Mouse (Mus musculus) ZHBTc4 (cell line): ENCODE results near the gene Gm10203.
"Not testable (repeated sequence)": the region's sequence is repeated elsewhere in the genome, so short reads cannot be mapped to it uniquely, and the experiment has no call there.

ENCODE experiments used
- DNase-seq: peaks from one replicate; pipeline ENCODE4 v3.0.0-alpha.2; 2011; ENCODE audit warnings: low read depth, low spot score

The Gm10203 gene

DNA sequence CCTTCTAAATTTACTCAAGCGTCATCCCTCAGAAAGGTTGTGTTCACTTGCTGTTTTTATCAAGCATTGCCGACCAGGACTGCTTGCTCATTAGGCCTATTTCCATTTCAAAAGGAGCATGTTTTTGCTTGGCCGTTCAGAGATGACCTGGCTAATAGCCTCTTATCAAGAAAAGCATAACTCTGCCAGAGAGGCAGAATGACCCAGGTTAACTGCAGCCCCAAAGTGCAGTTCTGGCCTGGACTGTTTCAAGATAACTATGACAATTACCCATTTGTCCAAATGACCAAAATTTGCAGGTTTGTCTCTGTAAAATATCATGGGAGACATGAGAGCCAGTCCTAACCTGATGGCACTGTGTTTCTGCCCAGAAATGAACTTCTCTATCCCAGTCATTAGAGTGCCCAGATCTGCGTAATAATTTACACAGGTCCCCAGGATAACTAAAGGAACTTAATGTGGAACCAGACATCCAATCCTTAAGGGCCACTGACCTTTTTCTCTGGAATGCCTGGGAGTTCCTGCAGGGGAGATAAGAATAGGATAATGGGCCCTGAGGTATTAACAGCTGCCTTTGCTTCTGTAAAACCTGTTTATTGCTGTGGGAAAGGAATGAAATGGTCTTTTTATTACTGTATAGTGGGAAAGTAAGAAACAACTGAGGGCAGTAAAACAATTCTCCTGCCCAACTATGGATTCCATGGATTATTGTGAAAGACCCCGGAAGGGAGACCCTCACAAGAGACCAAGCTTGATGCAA is 4.6 kb downstream of the Gm10203 start:
- no peak for DNase-seq

GRCm38 (mm10) chr6:149135631-149136030 is 5.7 kb downstream of the Gm10203 start:
- no peak for DNase-seq

DNA sequence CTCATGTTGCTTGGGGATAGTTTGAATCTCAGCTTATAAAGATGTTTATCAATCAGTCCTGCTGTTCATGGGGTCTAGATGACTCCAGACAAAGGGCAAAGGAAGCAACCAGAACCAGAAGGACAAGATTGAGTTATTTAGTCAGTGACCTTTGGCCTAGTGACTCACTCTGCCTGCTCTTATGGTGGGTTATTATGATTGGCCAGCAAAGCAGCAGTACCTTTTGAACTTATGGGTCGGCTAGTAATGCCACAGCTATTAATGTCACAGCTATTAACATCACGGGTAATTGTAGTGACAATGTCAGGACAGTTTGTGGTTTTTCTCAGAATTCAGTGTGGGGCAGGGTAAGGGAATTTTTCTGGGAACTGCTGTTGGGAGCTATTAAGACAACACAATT is 8.0 kb downstream of the Gm10203 start:
- no peak for DNase-seq

DNA sequence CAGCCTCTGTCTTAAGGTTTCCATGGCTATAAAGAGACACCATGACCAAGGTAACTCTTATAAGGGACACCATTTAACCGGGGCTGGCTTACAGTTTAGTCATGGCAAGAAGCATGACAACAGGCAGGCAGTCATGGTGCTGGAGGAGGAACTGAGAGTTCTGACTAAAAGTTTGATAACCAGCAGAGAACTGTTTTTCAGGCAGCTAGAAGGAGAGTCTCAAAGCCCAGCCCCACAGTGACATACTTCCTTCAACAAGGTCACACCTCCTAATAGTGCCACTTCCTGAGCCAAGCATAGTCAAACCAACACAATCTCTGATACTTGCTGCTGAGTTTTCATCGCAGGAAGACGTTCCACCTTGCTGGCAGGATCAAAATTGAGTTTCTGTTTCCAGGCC is 9.0 kb downstream of the Gm10203 start:
- no peak for DNase-seq

DNA sequence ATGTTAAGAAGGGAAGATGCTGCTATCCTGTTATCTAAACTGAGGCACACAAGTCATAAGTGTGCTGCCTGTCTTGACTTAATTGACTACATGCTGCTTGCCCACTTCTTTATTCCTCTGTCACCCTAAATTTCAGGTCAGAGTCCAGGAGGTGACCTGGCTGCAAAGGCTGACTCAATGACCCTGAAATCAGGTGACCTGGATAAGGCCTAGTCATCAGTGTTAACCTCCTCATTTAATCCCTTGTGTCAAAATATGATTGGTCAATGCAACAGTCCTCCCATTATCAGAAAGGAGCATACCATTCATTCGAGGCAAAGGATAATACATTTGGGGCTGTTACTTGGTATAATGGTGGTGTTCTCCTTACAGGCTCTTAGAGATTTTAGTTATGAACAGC is 9.5 kb downstream of the Gm10203 start, which contains the start of gene Etfbkmt:
Gene Etfbkmt, plus strand, starts transcription at position 379 of the 400 bp plus-strand sequence.
- DNase-seq: no peak

DNA sequence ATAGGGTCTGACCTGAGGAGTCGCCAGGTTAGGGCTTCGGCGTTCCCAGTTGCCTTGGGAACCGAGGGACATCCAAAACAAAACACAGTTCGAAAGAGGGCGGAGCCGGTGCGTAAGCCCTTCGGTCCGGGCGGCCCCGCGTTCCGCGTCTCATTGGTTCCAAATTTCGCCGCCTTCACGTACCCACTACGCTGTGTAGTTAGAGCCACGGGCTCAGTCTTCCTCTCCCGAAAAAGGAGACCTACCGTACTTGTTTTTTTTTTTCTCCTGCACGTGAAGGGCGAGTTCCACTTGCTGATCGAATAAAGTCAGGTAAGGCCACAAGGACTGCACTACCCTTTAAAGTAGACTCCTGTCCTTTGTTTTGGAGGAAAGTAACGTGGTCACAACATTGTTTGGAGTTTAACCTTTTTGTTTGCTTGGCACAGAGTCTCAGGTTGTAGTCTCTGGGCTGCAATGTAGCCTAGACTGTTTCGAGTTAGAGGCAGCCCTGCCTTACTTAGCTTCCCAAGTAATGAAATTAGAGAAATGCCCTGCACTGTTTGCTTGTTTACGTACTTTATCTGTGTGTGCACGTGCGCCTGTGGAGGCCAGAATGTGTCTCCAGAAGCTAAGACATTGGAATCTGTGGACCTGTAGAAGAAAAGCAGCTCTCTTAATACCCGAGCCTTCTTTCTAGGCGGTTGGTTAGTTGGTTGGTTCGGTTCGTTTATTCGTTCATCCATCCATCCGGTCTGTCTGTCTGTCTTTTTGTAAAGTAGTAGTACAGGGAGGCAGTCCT is 11.6 kb downstream of the Gm10203 start:
- DNase-seq: peak; percentile 97

DNA sequence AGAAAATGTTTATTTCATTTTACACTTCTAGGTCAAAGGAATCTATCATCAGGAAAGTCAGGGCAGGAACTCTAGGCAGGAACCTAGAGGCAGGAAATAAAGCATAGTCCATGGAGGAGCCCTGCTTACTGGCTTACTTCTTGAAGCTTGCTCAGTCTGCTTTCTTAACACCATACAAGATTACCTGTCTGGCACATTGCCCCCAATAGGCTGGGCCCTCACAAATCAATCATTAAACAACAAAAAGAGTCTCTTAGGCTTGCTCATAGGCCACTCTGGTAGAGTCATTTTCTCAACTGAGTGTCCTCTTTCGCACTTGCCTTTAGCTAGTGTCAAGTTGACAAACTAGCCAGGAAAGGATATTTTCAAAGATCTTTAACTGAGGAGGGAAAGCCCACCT is 15.2 kb downstream of the Gm10203 start:
- DNase-seq: no peak

GRCm38 (mm10) chr6:149148436-149149229 is 18.7 kb downstream of the Gm10203 start:
- DNase-seq: peak; percentile 43

DNA sequence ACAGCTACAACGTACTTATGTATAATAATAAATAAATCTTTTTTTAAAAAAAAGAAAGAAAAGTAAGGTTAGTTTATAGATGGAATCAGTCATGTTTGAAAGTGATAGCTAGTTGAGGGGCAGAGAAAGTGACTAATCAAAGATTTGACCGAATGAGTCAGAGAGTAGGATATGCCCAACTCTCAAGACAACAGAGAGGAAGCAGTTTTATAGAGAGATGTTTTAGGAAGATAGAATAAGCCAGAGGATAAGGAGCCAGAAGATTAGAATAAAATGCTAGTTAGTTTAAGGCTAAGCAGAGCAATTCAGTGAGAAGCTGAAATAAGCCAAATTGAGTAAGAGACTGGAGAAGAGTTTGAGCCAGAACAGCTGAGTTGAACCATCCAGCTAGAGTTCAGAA is 22.1 kb downstream of the Gm10203 start:
- DNase-seq: no peak

- no peak for DNase-seq
These were observed 23.6 kb downstream of the Gm10203 start for GRCm38 (mm10) chr6:149153473-149154115.

DNA sequence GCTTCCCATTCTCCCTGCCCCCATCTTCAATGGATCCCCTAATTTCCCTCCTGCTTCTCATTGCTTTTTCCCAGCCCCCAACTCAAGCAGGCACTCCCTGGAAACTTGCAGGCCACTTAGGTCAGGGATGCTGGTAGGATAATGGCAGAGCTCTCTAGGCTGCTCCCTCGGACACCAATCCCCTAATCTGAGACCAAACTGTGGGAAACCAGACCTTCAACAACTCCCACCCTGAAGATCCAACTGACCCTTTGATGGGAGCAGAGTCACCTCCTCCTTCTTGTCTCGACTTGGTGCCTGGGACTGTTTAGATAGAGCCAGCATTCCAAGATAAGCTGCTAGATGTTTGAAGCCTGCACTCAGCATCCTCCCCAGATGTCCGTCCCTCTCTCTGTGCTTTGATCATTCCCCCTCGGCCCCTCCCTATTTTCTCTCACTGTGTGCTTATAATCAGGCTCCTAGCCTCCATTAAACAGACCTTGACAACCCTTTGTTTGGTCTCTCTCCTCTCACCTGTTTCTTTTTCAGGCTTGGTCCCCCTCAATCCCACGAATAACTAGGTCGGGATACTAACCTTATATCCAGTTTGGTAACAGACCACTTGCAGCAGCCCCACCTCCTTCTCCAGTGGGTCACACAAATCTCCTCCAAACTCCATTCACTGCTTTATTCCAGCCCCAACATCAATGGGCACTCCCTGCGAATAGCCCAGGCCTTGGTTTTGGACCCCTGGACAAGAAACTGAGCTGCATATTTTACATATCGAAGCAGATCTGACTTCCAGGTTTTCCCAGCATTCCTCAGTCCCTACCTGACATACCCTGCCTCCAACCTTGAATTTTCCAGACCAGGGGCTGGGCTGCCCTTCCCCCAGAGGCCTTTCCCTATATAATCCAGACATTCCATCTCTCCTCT is 24.4 kb downstream of the Gm10203 start:
- no peak for DNase-seq

- no peak for DNase-seq
These were observed 25.3 kb downstream of the Gm10203 start for GRCm38 (mm10) chr6:149155031-149155841.

GRCm38 (mm10) chr6:149167038-149167437 is 37.1 kb downstream of the Gm10203 start:
- not testable (repeated sequence) for DNase-seq

- no peak for DNase-seq
These were observed 37.7 kb downstream of the Gm10203 start for GRCm38 (mm10) chr6:149167672-149168071.

DNA sequence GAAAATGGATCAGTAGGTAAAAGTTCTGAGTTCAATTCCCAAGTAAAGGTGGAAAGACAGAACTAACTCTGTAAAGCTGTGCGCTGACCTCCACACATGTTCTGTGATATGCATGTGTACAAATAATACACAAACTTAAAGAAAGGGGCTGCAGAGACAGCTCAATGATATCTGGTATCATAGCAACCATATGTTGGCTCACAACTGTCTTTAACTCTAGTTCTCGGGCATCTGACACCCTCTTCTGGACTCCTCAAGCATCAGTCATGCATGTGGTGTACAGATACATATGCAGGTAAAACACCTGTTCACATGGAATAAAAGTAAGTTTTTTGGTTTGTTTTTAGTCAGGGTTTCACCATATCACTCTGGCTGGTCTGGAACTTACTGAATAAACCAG is 38.5 kb downstream of the Gm10203 start:
- DNase-seq: no peak

DNA sequence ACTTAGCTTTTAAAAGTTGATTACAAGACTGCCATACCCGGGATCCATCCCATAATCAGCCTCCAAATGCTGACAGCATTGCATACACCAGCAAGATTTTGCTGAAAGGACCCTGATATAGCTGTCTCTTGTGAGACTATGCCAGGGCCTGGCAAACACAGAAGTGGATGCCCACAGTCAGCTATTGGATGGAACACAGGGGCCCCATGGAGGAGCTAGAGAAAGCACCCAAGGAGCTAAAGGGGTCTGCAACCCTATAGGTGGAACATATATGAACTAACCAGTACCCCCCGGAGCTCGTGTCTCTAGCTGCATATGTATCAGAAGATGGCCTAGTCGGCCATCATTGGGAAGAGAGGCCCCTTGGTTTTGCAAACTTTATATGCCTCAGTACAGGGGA is 40.0 kb downstream of the Gm10203 start:
- not testable (repeated sequence) for DNase-seq

- DNase-seq: no peak
These were observed 44.1 kb downstream of the Gm10203 start for GRCm38 (mm10) chr6:149173831-149174625.

GRCm38 (mm10) chr6:149174932-149175570 is 45.1 kb downstream of the Gm10203 start:
- DNase-seq: no peak
